Comparison of ENCODE assay signal across 15 mouse cellular contexts in the genomic region with DNA sequence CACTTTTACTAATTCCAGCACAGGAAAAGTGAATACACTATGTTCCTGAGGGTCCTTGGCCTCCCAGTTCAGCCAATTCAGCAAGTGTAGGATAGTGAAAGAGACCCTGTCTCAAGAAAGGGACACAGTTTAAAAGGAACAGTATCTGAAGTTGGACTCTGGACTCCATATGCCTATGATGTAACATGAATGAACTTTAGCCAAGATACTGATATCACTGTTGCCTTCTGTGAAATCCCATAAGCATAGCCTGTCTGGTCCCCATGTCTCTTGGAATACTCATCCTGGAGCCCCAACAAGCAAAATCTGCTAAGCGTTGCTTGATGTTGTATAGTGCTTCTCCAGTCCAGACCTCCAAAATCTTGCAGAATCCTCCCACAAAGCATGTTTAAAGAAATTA.
"Had no signal": no experiment of that assay in that cellular context is flagged by ENCODE, and none has a peak within 500 bp of the region (broad histone marks: within the 10 kb centered on the region; RNA-seq: fewer than 3 reads in every experiment).

No protein-coding gene starts in this region.

- H3K27ac ChIP-seq: neural tube, embryonic 15.5 days; stomach, embryonic 15.5 days; stomach, postnatal 0 days had no signal

- H3K9ac ChIP-seq: neural tube, embryonic 15.5 days; stomach, embryonic 15.5 days had no signal

- DNase-seq: retina, postnatal 1 day; right cerebral cortex, adult 18-20 months; right cerebral cortex, postnatal 14 days; right cerebral cortex, postnatal 25 days; right cerebral cortex, postnatal 4 days; spleen, adult 18-20 months; thymus, adult 18-20 months; thymus, adult 2 months; thymus, postnatal 14 days; thymus, postnatal 25 days; thymus, postnatal 36 days; thymus, postnatal 4 days had no signal

- H3K4me3 ChIP-seq: neural tube, embryonic 15.5 days; stomach, embryonic 15.5 days had no signal

- H3K4me2 ChIP-seq: neural tube, embryonic 15.5 days; stomach, embryonic 15.5 days had no signal

- H3K27me3 ChIP-seq: neural tube, embryonic 15.5 days; stomach, embryonic 15.5 days had no signal

- H3K4me1 ChIP-seq: neural tube, embryonic 15.5 days; stomach, embryonic 15.5 days had no signal

- H3K9me3 ChIP-seq: neural tube, embryonic 15.5 days; stomach, embryonic 15.5 days had no signal
